Mouse (Mus musculus): ENCODE results near the gene Ash1l.
A peak's percentile ranks its signal among the peaks of the same experiment; 100 is the strongest.

Ash1l gene

DNA sequence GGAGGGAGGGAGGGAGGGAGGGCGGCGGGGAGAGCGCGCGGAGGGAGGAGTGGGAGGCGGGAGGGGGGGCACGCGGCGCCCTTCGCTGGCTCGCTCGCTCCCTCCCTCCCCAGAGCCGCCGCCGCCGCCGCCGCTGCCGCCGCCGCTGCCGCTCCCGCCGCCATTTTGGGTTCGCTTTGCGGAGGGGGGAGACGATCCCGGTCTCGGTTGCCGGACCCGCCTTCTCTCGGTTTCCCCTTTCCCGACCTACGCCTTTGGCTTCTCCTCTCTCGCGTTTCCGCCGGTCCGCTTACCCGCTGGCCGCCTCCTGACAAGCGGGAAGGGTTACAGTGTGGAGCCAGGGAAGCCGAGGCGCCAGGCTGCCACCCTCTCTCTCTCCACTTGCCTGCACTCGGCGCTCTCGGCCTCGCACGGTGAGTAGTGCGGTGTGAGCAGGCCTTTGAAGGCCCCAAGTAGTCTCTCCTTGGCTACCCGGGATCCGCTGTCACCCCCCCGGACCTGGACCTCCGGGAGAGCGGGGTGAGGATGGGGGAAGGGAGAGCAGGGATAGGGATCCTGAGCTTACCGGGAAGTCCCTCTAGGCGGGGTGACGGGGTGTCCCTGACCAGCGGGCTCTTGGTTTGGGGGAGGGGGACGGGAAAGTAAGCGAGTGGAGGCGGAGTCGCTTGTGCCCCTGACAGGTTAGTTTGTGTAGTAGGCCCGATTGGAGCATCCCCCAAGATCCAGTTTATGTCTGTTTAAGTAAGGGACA is at the start of gene Ash1l, which contains the start of gene Dap3:
Ash1l (plus strand) TSS at position 47 of the 751 bp plus-strand sequence.
Dap3 (minus strand) TSS at position 606 of the 751 bp plus-strand sequence.
- peak; percentile 78 to 84 for DNase-seq

DNA sequence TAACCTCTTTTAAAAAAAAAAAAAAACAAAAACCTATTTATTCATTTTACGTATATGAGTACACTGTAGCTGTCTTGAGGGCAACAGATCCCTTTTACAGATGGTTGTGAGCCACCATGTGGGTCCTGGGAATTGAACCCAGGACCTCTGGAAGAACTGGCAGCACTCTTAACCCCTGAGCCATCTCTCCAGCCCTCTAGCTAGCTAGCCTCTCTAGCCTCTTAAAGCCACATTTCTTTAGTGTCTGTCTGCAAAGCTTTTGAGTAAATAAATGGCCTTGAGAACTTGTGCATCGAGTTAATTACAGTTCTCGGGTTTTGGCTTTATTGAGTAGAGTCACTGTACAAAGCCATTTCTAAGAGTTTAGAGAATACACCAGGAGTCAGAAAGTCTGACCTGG is 45.6 kb upstream of the Ash1l start:
- no peak for DNase-seq

DNA sequence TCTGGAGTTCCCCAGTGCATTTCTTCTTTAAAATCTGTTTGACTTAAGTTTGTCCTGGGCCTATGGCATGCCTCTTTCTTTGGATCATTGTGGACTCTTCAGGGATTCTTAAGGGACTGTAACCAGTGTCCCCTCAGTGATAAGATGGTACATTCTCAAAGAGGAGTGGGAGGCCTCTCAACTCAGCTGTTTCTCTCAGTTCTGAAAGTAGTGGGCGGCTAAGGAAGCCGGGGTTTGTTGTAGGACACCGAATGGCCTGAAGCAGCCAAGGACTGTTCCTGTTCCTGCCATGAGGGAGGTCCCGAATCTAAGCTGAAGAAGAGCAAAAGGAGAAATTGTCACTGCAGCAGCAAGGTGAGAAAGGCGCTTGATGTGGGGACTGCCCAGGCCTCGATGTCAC is 45.2 kb upstream of the Ash1l start:
- DNase-seq = no peak

DNA sequence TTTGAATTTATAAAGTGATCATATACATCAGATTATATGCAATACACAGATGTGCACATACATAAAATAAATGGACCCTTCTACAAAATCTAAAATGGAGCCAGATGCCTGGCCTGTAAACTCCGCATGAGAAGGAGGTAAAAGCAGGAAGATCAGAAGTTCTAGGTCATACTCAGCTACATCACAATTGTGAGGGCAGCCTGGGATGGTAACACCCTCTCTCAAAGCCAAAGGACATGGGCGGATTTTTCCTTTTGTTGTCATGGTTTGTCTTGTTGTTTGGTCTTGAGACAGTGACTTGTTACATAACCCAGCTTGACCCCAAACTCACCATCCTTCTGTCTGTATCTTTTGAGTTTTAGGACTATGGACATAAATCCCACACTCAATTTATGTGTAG is 44.7 kb upstream of the Ash1l start:
- no peak for DNase-seq

DNA sequence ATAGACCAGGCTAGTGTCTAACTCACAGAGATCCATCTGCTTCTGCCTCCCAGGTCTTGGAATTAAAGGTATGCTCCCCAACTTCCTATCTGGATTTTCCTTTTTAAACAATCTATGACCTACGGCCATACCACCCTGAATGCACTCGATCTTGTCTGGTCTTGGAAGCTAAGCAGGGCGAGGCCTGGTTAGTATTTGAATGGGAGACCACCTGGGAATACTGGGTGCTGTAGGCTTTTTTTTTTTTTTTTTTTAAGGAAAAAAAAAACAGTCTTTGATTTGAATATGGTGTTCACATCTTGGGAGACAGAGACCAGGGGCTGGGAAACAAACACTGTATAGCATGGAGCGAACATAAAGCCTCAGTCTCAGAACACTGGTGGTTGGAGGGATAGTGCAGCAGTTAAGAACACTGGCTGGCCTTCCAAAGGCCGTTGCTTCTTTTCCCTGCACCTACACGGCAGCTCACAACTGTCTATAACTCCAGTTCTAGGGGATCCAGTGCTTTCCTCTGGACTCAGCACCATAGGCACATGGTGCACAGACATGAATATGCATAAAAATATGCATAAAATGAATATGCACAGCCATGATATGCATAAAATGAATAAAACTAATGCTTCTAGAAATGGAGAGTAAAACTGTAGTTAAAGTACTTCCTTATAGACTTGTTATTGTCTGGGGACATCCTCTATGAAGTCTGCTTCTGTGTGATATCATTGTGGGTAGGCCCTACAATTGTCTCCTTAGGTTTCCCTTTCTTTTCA is 43.8 kb upstream of the Ash1l start:
- DNase-seq = no peak

DNA sequence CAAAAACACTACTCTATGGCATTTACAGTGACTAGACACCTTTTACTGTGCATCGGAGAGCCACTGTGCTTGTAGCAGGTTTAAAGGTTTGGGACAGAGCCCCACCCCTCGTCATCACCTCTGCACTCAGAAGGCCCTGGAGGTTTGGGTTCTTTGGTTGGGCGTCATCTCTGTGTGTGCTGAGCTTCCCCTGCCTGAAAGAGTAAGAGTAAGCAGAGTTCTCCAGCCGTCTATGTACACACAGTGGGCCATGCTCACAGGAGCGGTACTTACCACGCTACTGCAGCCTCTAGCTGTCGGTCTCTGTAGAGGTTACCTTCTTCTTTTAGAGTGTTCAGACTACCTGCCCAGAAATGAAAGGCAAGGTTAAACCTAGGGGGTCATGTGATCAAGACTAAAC is 37.8 kb upstream of the Ash1l start:
- no peak for DNase-seq

DNA sequence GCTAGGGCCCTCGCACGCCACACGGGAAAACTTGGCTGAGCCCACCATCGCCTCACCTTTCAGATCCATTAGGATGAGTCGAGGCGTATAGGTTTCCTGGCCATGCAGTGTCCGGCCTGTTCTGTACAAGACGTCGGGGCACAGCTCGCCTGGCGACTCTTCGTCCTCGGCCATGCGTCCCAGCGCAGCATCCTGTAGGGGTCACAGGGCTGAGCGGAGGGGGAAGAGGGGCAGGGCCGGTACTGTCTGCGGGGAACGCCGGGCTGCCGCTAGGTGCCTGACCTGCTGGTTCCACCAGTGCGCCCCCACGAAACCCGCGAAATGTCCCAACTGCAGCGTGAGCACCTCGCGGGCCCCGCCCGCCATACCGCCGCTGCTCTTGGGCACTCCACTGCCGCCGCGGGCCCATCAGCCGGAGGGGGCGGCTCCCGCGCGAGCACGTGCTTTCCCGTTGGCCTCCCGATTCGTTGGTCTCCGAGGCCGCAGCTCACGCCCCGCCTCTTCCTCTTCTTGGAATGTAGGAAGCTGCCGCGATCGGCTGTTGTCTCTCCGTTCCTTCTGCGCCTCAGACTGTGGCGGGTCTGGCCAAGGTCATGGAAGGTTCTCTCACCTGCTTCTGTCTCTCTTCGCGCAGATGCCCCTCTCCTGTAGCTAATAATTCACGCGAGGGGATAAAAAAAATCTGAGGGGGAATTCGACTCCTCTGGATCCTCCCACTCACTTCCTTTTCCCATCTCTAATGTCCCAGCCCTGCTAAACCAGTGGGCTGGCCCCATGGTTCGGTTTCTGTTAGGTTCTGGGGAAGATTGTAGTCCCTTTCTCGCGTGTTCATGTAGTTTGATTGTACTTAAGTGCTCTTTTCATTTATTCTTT is 36.7 kb upstream of the Ash1l start, which contains the start of gene Msto1:
Msto1 (minus strand) TSS at position 489 of the 873 bp plus-strand sequence.
- DNase-seq = peak; percentile 95 to 96

DNA sequence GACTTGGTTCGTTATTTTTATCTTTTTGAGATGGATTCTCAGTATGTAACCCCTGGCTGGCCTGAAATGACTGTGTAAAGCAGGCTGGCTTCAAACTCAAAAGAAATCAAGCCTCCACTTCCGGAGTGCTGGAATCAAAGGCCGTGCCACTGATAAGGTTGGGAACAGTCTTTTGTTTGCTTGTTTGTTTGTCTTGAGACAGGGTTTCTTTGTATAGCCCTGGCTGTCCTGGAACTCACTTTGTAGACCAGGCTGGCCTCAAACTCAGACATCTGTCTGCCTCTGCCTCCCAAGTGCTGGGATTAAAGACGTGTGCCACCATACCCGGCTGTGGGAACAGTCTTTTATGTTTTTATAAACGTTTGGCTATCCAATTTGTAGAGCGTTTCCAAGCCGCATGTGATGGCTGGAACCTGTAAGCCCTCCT is 36.0 kb upstream of the Ash1l start:
- no peak for DNase-seq

DNA sequence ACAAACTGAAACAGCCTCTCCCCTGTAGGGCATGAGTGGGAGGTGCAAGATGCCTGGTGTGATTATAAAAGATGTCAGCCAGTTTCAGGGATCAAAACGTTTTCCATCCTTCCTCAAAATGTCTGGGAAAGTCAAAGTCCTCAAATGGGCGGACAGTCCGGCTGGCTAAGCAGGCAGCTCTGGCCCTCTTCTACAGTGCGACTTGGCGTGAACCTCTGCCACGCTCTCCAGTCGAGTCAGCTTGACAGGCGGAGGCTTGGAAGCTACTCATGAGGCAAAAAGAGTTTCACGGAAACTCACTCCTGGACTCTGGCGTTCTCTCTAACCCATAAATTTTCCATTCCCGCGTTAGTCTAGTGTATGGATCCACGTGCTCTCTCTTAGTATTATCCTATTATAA is 31.4 kb upstream of the Ash1l start:
- peak; percentile 52 to 56 for DNase-seq

DNA sequence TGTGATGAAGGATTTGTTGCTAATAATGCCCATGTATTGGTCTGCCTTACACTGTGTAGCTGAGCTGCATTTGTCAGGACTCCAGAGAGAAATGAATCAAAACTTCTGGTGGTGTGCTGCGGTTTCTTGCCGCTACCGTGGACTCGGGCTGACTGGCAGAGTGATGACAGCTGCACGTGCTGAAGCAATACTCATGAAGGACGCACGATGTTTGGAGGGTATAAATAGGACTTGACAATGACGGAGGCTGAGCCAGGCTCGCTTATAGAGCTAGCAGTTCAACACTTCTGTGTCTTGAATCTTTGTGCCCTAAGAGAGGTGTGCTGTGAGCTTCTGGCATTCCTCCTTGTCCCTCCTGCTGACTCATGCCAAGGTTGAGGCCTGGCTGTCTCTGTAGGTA is 29.0 kb upstream of the Ash1l start:
- no peak for DNase-seq

DNA sequence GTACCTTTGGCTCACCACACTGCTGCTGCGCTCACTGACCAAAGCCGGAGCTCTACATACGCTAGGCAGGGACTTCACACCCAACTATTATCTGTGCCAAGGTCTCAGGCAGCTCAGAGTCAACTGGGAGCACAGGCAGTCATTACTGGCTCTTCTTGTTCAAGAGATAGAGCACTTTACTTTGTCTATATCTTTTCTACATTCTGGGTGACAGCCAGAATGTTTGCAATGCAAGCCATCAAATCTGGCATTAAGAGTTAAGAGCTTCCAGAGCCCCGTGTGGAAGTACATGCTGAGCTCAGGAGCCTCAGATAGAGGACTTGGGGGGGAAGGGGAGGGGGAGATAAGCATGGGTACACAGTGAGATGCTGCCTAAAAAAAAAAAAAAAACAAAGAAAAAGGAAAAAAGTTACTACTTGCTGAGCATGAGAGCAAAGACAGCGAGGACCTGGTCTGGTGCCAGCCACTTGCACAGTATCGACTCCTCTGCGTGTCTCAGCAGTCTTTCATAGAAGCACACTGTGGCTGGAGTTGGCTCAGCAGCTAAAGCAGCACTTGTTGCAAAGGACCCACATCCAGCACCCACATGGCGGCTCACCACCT is 26.3 kb upstream of the Ash1l start:
- no peak for DNase-seq

DNA sequence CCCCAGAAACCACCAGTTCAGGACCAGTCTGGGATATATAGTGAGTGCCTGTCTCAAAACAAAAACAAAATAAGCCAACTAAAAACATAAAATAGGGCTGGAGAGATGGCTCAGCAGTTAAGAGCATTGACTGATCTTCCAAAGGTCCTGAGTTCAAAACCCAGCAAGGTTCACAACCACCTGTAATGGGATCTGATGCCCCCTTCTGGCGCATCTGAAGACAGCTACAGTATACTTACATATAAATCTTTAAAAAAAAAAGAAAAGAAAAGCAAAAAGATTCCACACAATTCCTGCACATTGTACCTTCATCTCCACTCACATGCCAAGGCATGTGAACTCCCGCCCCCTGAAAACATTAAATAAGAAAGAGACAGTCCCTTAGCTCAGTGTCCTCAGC is 24.8 kb upstream of the Ash1l start:
- DNase-seq = no peak

DNA sequence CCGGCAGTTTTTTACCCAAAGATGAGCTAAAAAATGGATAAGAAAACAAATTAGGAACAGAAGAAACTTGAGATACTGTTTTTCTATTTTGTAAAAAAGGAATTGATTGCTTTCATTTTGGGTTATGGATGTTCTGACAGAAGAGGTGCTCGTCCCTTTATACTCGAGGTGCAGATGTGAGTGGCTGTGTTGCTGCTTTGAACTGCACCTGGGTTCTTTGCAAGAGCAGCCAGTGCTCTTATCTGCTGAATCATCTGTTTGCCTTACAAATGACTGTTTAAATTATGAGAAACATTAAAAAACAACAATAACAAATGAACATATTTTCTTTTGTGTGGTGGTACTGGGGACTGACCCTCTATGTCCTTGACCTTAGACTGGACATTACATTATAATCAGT is 20.9 kb upstream of the Ash1l start:
- DNase-seq = no peak

DNA sequence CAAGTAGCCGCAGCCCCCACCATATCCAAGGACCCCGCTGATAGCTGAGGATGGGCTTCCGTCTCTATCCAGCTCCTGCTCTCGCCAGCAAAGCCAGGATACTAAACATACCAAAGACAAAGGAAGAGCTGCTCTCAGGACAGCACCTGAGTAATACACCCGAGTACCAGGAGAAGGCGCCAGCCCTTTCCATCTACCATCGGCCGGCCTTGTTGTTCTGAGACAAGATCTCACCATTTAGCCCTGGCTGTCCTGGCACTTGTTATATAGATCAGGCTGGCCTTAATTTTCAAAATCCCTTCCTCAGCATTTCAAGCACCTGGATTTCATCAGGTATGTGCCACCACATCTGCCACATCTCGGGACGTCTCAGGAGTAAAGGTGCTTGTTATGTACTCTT is 11.4 kb upstream of the Ash1l start:
- DNase-seq = no peak

DNA sequence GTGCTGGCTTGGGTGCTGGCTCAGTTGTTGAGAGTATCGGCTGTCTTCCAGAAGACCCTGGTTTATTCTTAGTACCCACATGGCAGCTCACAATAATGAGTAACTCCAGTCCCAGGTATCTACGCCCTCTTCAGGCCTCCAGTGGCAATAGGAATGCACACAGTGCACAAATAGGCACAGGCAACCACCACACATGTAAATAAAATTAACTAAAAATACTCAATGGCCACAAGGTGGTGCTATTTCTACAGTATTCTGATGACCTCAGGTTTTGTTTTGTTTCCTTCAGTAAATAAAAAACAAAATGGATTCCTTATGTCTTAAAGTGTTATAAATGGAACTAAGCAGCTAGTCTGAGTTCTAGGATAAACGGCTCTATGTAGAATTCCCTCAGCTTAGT is 10.7 kb upstream of the Ash1l start:
- DNase-seq = peak in 1 of 2 experiments; percentile 50

DNA sequence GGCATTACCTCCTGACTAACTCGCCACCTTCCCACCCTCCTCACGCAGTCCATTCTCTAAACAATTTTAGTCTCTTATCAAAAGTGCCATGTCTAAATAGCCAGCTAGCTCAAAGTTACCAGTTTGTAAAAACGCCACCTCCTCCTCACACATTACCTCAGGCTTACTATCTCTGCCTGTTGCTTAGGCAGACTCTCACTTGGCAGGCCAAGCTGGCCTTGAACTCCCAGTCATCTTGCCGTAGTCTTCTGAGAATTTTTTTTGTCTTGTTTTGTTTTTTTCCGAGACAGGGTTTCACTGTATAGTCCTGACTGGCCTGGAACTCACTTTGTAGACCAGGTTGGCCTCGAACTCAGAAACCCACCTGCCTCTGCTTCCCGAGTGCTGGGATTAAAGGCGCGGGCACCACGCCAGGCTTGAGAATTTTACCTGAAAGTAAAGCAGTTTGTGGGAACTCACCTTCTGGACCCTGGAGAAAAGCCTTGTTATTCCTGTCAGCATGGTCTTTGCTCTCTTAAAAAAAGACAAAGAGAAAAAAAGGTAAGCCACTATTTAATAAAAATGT is 8.0 kb upstream of the Ash1l start:
- no peak for DNase-seq

DNA sequence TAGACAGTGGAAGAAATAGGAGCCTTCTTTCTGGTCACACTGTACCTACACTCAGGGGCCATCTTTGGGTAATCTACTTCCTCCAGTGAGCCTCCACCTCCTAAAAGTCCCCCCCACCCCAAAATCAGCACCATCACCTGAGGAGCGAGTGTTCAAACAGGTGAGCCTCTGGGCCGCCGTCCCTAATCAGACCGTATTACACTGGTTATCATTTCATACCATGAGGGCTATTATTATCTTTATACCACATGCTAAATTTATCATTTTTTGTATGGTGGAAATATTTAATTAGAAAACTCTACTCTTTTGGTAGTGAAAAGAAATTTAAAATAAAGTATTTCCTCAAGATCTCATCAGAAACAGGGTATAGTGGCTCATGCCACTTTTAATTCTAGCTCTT is 6.3 kb upstream of the Ash1l start:
- DNase-seq = no peak

DNA sequence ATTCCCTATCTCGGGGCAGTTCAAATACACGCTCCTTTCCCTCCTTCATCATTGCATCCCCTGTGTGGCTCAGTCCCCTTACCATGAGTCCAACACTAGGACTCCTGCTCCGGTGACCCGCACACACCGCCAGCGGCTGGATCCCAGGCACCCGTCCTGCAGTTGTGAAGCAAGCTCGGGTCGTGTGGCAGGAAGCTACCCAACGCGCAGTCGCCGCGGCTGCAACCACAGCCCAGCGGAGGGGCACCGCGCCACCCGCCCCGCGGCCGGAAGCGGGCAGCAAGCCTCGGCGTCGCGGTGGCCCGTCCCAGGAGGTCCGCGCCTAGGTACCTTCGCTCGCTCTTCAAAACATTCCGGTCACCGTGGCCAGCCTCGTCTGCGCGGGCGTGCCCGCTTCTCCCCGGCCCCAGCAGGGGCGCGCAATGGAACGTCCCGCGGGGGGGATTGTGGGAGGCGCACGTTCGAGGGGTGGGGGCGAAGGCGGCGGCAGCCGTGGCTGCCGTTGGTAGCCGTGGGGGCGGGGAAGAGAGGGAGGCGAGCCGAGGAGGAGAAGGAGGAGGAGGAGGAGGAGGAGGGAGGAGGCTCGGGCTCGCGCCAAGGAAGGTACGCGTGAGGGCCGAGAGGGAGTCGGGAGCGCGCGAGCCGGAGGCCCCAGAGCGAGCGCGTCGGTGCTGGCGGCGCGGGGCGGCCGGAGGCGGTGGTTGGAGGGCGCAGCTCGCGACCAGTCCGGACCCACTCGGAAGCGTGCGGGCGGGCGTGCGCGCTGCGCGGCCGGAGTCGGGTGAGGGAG is 441 bp upstream of the Ash1l start:
- peak; percentile 95 to 97 for DNase-seq

DNA sequence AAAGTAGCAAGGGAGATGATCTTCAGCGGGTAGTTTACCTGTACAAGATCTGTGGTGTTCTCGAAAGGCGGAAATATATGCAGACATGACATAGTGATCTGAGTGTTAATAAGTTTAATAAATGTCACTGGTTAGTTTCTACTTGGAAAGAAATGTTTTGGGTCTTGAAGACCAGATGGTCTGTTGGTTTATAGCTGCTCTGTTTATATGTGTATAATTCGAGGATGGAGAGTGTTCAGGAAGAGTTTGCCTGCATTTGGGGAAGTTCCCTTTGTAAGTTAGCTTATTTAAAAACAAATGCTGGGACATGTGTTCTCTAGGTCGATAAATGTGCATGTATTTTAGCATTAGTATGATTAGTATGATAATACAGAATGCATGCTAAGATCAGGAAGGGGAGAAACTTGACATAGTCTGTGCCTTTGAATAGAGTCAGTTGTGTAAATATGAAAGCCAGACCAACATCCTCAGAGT is 942 bp downstream of the Ash1l start:
- no peak for DNase-seq

DNA sequence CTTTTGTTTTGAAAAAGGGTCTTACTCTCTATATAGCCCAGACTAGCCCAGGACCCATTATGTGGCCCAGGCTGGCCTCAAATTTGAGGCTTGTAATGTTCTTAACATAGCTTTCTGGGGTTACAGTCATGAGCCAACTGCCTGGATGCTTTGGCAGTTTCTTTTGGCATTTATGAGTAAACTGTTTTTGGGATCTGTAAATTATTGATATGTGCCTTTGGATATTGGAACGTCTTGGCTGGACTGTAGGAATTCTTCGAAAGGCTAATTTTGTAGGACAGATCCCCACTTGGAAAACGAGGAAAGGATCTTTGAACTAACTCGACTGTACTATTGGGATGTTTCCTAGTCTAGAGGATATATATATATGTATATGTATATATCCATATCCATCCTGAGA is 2.8 kb downstream of the Ash1l start:
- peak; percentile 11 to 19 for DNase-seq

DNA sequence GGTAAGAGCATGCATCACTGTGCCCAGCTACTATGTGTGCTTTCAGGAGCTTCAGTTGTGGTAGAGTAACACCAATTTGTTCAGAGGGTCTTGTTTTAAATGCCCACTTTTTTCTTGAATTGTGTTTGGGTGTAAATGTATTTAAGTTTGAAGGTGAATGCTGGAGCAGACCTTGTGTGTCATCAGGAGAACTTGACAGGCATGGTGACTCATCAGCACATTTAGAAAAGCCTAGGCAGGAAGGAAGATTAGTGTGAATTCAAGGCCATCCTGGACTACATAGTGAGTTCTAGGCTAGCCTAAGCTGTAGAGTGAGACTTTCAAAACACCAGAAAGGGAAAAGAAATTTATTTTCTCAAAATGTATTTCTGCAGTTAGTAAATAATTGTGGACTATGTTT is 3.3 kb downstream of the Ash1l start:
- no peak for DNase-seq

Measured in kidney, postnatal 36 days (tissue).